Mouse (Mus musculus) liver, embryonic 16.5 days (tissue): Measurements from ENCODE around the gene 2810408A11Rik. TPM values are rescaled to one million over a fixed set of nuclear protein-coding genes. Genes with fewer than 3 reads are reported as not detected.
A peak's percentile ranks its signal among the peaks of the same experiment; 100 is the strongest.

ENCODE experiments used
- ATAC-seq: fragments of 200-750 bp; cut with Nextera tagmentation; 2 replicates; pipeline ENCODE4 v1.8.0; 2017; ENCODE audit warnings: low read depth, mild to moderate bottlenecking, moderate number of reproducible peaks, moderate library complexity
- H3K27ac ChIP-seq: fragments of 300-500 bp; sonication (generic); 2 replicates; pipeline ENCODE4 v1.5.1; 2014; ENCODE audit warnings: mild to moderate bottlenecking, low read length
- H3K27me3 ChIP-seq: fragments of 300-500 bp; sonication (generic); 2 replicates; pipeline ENCODE4 v1.6.1; 2014; ENCODE audit warnings: low read depth, low read length, mixed read lengths; ENCODE audit not compliant: control insufficient read depth, insufficient read depth
- H3K36me3 ChIP-seq: fragments of 300-500 bp; sonication (generic); 2 replicates; pipeline ENCODE4 v1.6.1; 2014; ENCODE audit warnings: mild to moderate bottlenecking; ENCODE audit not compliant: control insufficient read depth, insufficient read depth
- H3K4me1 ChIP-seq: fragments of 300-500 bp; sonication (generic); 2 replicates; pipeline ENCODE4 v1.6.1; 2014; ENCODE audit warnings: low read depth, low read length, mixed read lengths; ENCODE audit not compliant: control insufficient read depth
- H3K4me2 ChIP-seq: fragments of 300-500 bp; sonication (generic); 2 replicates; pipeline ENCODE4 v1.6.1; 2014; ENCODE audit warnings: low read depth, low read length, mixed read lengths
- H3K4me3 ChIP-seq: fragments of 300-500 bp; sonication (generic); 2 replicates; pipeline ENCODE4 v1.5.1; 2014; ENCODE audit warnings: low read depth, mild to moderate bottlenecking, low read length
- H3K9ac ChIP-seq: fragments of 300-500 bp; sonication (generic); 2 replicates; pipeline ENCODE4 v1.6.1; 2014; ENCODE audit warnings: low read depth, low read length
- H3K9me3 ChIP-seq: fragments of 300-500 bp; sonication (generic); replicated peaks from 2 replicates; pipeline ENCODE4 v1.6.1; 2016; ENCODE audit warnings: low read length; ENCODE audit not compliant: control insufficient read depth
- WGBS: fragments of 180-500 bp; shearing (Covaris S2); extraction: QIAGEN DNeasy Blood & Tissue Kit; methylation state at CpG from one replicate; pipeline ENCODE4 v1.1.7; 2014; ENCODE audit not compliant: insufficient replicate concordance; 5-methylcytosine and 5-hydroxymethylcytosine counted together
- polyA plus RNA-seq: library from polyadenylated mRNA; unstranded; fragments of >200 nt; fragmentation: Nextera tagmentation; extraction: Ambion mirVana; gene quantifications from 2 replicates; pipeline ENCODE4 v1.2.1, GENCODE M21; 2015

Gene 2810408A11Rik
- polyA plus RNA-seq, 1 experiment from 2014 or later = 0.46 TPM

DNA sequence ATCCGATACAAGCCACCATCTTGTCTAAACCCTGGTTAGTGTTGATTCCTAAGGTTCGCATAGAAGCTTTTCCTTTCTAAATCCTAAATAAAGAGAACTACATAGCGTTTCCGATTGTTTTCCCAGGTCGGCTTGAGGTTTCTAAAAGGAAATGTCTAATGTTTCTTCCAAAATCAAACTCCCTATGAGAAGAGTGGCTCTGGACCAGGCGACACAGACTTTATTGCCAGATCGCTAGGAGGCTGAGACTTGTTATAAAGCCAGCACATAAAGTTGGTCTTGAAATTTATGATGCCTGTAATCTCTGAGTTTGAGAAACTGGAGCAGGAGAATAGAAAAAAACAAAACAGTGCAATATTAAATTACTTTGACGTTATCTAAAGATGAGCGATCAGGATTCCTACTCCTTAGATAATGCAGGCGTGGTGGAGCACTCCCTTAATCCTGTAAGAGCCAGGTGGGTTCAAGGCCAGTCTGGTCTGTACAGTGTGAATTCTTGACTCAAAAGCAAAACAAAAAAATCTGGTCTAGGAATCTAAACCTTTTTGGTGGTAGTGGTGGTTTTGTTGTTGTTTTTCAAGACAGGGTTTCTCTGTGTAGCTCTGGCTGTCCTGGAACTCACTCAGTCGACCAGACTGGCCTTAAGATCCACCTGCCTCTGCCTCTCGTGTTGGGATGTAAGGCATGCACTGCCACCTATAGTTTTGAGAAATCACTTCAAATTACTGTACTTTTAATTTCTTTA, 21.4 kb upstream of the 2810408A11Rik start:
- H3K4me1 ChIP-seq = peaks cover 43% of the 10 kb centered on the region
- peaks cover 19% of the 10 kb centered on the region for H3K36me3 ChIP-seq
- H3K27ac ChIP-seq = peak overlapping the region; percentile 99
- no peaks in the 10 kb centered on the region for H3K27me3 ChIP-seq
- no peaks in the 10 kb centered on the region for H3K9me3 ChIP-seq
- H3K4me2 ChIP-seq = peak overlapping the region; percentile 92
- peak overlapping the region; percentile 80 for H3K9ac ChIP-seq
- H3K4me3 ChIP-seq = peak overlapping the region; percentile 96
- no peak for ATAC-seq
- WGBS = 2% methylated on average over 12 of the region's 12 CpGs

- Histone ChIP-seq H3K4me3 (peak within 1 kb of the TSS; percentile 96), H3K27ac (peak within 1 kb of the TSS; percentile 99), H3K4me2 (peak within 1 kb of the TSS; percentile 92), H3K27me3 (no peaks in the 10 kb centered on the region), H3K4me1 (peaks cover 51% of the 10 kb centered on the region), H3K9me3 (no peaks in the 10 kb centered on the region), H3K9ac (peak within 1 kb of the TSS; percentile 98), H3K36me3 (peaks cover 25% of the 10 kb centered on the region)
- under 1% methylated on average over 78 of the region's 78 CpGs for WGBS
- ATAC-seq = peak; percentile 90
Measured at GRCm38 (mm10) chr11:69921114-69922011, 20.6 kb upstream of the 2810408A11Rik start, which contains the start of gene Eif5a. TSS of gene Eif5a (minus strand) at chr11:69921958.

- Histone ChIP-seq H3K9me3 (no peaks in the 10 kb centered on the region), H3K4me1 (peaks cover 60% of the 10 kb centered on the region)
Measured at GRCm38 (mm10) chr11:69920266-69921031, 19.7 kb upstream of the 2810408A11Rik start.

GRCm38 (mm10) chr11:69919661-69920265, 19.0 kb upstream of the 2810408A11Rik start:
- ATAC-seq = peak; percentile 41
- Histone ChIP-seq H3K36me3 (peaks cover 38% of the 10 kb centered on the region), H3K27ac (peak overlapping the region; percentile 99), H3K4me3 (peak overlapping the region; percentile 96), H3K27me3 (no peaks in the 10 kb centered on the region), H3K4me1 (peaks cover 66% of the 10 kb centered on the region), H3K9me3 (no peaks in the 10 kb centered on the region), H3K9ac (peak overlapping the region; percentile 98), H3K4me2 (peak overlapping the region; percentile 90)
- WGBS = under 1% methylated on average over 17 of the region's 17 CpGs

More at GRCm38 (mm10) chr11:69920266-69921031, 19.7 kb upstream of the 2810408A11Rik start:
- Histone ChIP-seq H3K36me3 (peaks cover 33% of the 10 kb centered on the region), H3K4me3 (peak overlapping the region; percentile 96), H3K9ac (peak overlapping the region; percentile 98), H3K27ac (peak overlapping the region; percentile 99), H3K4me2 (peak overlapping the region; percentile 90), H3K27me3 (no peaks in the 10 kb centered on the region)
- WGBS = under 1% methylated on average over 47 of the region's 65 CpGs
- ATAC-seq = peak; percentile 7

DNA sequence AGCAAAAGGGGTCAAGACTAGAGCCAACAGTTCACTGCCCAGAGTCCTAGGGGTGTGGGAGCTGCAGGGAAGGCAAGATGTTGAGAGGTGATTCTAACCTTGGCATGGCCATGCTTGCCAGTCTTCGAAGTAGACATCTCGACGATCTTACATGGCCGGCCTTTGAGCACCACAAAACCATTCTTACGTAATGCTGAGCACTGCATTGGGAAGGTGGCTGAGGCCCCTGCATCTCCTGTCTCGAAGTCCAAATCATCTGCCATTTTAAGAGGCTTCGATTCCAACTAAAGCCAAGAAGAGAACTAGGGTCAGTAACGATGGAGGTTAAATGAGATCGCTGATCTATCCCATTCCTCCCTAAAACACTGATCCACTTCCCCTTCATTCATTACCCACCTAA, 18.3 kb upstream of the 2810408A11Rik start:
- H3K27ac ChIP-seq = peak overlapping the region; percentile 99
- H3K27me3 ChIP-seq = no peaks in the 10 kb centered on the region
- WGBS = 39% methylated on average over 9 of the region's 9 CpGs
- H3K4me3 ChIP-seq = peak overlapping the region; percentile 96
- H3K4me1 ChIP-seq = peaks cover 64% of the 10 kb centered on the region
- peak overlapping the region; percentile 98 for H3K9ac ChIP-seq
- no peak for ATAC-seq
- H3K9me3 ChIP-seq = no peaks in the 10 kb centered on the region
- peaks cover 38% of the 10 kb centered on the region for H3K36me3 ChIP-seq
- H3K4me2 ChIP-seq = peak overlapping the region; percentile 90

- Histone ChIP-seq H3K36me3 (peaks cover 38% of the 10 kb centered on the region), H3K4me2 (peak overlapping the region; percentile 90), H3K9me3 (no peaks in the 10 kb centered on the region), H3K4me1 (peaks cover 60% of the 10 kb centered on the region), H3K27me3 (no peaks in the 10 kb centered on the region), H3K4me3 (peak overlapping the region; percentile 1; the same call in 1 of the 2 replicates), H3K27ac (peak overlapping the region; percentile 99), H3K9ac (peak overlapping the region; percentile 24; the same call in 1 of the 2 replicates)
- no peak for ATAC-seq
- 63% methylated on average over 5 of the region's 5 CpGs for WGBS
Measured at GRCm38 (mm10) chr11:69918118-69918517, 17.3 kb upstream of the 2810408A11Rik start.

DNA sequence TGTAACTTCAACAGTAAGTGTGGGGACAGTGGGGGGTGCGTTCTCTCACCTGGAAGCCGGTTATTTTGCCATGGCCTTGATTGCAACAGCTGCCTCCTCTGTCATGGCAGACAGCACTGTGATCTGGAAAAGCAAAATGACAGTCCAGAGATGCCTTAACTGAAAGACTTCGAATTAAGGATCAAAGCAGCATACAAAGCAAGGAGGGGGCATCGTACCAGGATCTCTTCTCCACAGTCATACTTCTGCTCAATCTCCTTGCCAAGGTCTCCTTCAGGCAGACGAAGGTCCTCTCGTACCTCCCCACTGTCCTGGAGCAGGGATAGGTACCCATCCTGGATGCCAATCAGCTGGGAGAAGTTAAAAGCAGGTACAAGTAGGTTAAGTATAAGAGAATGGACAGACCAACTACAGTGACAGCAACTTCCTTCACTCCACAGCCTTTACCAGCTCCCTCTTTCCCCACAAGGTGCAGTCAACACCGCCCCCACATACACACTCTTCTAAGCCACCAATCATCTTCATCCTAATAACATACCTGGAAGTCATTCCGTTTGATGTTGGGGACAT, 16.7 kb upstream of the 2810408A11Rik start:
- H3K27ac ChIP-seq = peak overlapping the region; percentile 99
- H3K4me1 ChIP-seq = peaks cover 54% of the 10 kb centered on the region
- no peaks in the 10 kb centered on the region for H3K27me3 ChIP-seq
- H3K4me3 ChIP-seq = peak overlapping the region; percentile 10
- peak overlapping the region; percentile 96 for H3K4me2 ChIP-seq
- WGBS = 64% methylated on average over 8 of the region's 8 CpGs
- H3K9me3 ChIP-seq = no peaks in the 10 kb centered on the region
- no peak for ATAC-seq
- H3K9ac ChIP-seq = peak overlapping the region; percentile 69
- peaks cover 40% of the 10 kb centered on the region for H3K36me3 ChIP-seq
